Mouse (Mus musculus): ENCODE results near the gene Hdhd3. TPM values are rescaled to one million over a fixed set of nuclear protein-coding genes. Genes with fewer than 3 reads are reported as not detected.

Hdhd3 gene
- 14.7 and 14.8 TPM in 2 replicates for polyA plus RNA-seq (2015; fragmentation: Nextera tagmentation; extraction: Ambion mirVana)

GRCm38 (mm10) chr4:62503374-62503970, at the start of gene Hdhd3:
Gene Hdhd3, minus strand, starts transcription at chr4:62503467.
- H3K27ac ChIP-seq, result peak within 1 kb of the TSS; percentile 22; the same call in 1 of the 2 replicates
- no peaks in the 10 kb centered on the region for H3K27me3 ChIP-seq
- peak within 1 kb of the TSS; percentile 76 for H3K4me2 ChIP-seq (replicated peaks)
- WGBS, result 72% methylated on average over 3 of the region's 3 CpGs
- H3K9ac ChIP-seq, result peak within 1 kb of the TSS; percentile 83
- H3K36me3 ChIP-seq, result peaks cover 29% of the 10 kb centered on the region
- H3K9me3 ChIP-seq, result no peaks in the 10 kb centered on the region
- H3K4me1 ChIP-seq, result peaks cover 17% of the 10 kb centered on the region
- H3K4me3 ChIP-seq, result peak within 1 kb of the TSS; percentile 79
- ATAC-seq (ENCODE audit: low FRiP score, low read depth), result no peak

- H3K27ac ChIP-seq, result no peak overlapping the region
- H3K27me3 ChIP-seq, result 0 out of 2 replicates have a peak, but pooled peaks cover 3% of the 10 kb centered on the region
- H3K36me3 ChIP-seq, result no peaks in the 10 kb centered on the region
- H3K4me1 ChIP-seq, result 0 out of 2 replicates have a peak, but pooled peaks cover under 1% of the 10 kb centered on the region
- ATAC-seq (ENCODE audit: low FRiP score, low read depth), result no peak
- no peak overlapping the region for H3K4me2 ChIP-seq (replicated peaks)
- 88% methylated on average over 7 of the region's 7 CpGs for WGBS
- H3K9me3 ChIP-seq, result no peaks in the 10 kb centered on the region
- H3K9ac ChIP-seq, result no peak overlapping the region
- no peak overlapping the region for H3K4me3 ChIP-seq
These were observed 48.7 kb upstream of the Hdhd3 start for GRCm38 (mm10) chr4:62551966-62552365.

- Histone ChIP-seq H3K4me3 (no peak overlapping the region), H3K9ac (no peak overlapping the region), H3K27me3 (no peaks in the 10 kb centered on the region), H3K4me1 (no peaks in the 10 kb centered on the region), H3K9me3 (no peaks in the 10 kb centered on the region), H3K27ac (no peak overlapping the region), H3K36me3 (no peaks in the 10 kb centered on the region), H3K4me2 (replicated peaks) (no peak overlapping the region)
- ATAC-seq (ENCODE audit: low FRiP score, low read depth), result no peak
These were observed 41.5 kb upstream of the Hdhd3 start for GRCm38 (mm10) chr4:62544801-62545200.

DNA sequence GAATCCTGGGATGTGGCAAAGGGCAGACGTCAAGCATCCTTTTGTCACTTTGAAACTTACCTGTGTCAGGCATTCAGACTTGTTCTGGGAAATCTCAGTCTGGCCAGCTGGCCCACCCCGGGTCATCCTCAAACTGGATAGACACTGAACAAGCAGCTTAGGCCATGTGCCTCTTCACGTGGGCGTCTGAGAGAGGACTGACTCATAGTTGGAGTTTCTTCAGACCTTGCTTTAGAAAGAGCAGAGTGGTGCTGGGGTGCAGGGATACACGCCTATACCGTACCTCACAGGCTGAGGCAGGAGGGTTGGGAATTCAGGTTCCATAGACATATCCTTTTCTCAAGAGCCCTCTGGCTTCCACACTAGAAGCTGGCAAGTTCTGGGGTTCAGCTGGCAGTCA, 40.5 kb upstream of the Hdhd3 start:
- H3K27me3 ChIP-seq, result no peaks in the 10 kb centered on the region
- no peak for ATAC-seq (ENCODE audit: low FRiP score, low read depth)
- no peak overlapping the region for H3K9ac ChIP-seq
- no peak overlapping the region for H3K4me3 ChIP-seq
- H3K4me2 ChIP-seq (replicated peaks), result no peak overlapping the region
- H3K27ac ChIP-seq, result no peak overlapping the region
- H3K9me3 ChIP-seq, result no peaks in the 10 kb centered on the region
- H3K36me3 ChIP-seq, result no peaks in the 10 kb centered on the region
- WGBS, result 81% methylated on average over 6 of the region's 6 CpGs
- H3K4me1 ChIP-seq, result no peaks in the 10 kb centered on the region

DNA sequence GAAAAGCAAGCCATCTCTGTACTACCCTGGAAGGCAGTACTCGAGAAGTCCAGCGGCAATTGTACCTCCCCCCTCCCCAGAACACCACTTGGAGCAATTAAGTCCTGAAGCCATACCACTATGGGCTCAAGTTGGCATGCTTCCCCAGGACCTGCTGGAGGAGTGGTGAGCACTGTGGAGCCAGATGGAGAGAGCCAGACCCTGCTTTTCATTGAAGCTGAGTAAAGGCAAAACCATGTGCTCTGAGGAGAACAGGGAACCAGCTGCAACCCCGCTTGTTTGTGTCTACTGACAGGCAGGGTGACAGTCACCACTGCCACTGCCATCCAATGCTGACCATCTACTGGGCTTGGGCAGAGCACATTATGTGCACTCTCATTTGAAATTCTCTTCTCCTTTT, 38.5 kb upstream of the Hdhd3 start:
- H3K27ac ChIP-seq, result no peak overlapping the region
- no peak overlapping the region for H3K4me3 ChIP-seq
- WGBS, result 57% methylated on average over 3 of the region's 3 CpGs
- no peaks in the 10 kb centered on the region for H3K4me1 ChIP-seq
- no peak for ATAC-seq (ENCODE audit: low FRiP score, low read depth)
- no peaks in the 10 kb centered on the region for H3K36me3 ChIP-seq
- no peaks in the 10 kb centered on the region for H3K9me3 ChIP-seq
- H3K9ac ChIP-seq, result no peak overlapping the region
- H3K4me2 ChIP-seq (replicated peaks), result no peak overlapping the region
- no peaks in the 10 kb centered on the region for H3K27me3 ChIP-seq

DNA sequence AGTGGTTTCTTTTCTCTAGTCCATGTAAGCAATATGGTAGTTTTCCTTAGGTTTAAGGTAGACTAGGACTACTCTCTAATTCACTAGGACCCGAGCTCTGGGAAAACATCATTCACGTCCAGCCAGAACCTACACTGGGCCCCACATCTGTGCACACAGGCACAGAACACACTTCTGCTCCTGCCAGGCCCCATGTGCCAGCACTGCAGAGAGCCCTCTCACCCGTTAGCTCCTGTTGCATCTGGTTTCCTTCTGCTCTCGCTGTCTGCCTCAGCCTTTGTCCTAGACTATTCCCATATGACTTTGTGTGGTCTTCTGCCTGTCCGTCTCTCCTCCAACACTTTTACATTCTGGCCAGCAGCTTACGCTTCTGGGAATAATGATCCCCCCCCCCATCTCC, 30.5 kb upstream of the Hdhd3 start:
- H3K4me1 ChIP-seq, result peaks cover 10% of the 10 kb centered on the region
- H3K9me3 ChIP-seq, result no peaks in the 10 kb centered on the region
- H3K4me3 ChIP-seq, result no peak overlapping the region
- H3K27ac ChIP-seq, result no peak overlapping the region
- WGBS, result 50% methylated on average over 6 of the region's 6 CpGs
- no peaks in the 10 kb centered on the region for H3K27me3 ChIP-seq
- no peak overlapping the region for H3K4me2 ChIP-seq (replicated peaks)
- no peak for ATAC-seq (ENCODE audit: low FRiP score, low read depth)
- H3K9ac ChIP-seq, result no peak overlapping the region
- no peaks in the 10 kb centered on the region for H3K36me3 ChIP-seq

DNA sequence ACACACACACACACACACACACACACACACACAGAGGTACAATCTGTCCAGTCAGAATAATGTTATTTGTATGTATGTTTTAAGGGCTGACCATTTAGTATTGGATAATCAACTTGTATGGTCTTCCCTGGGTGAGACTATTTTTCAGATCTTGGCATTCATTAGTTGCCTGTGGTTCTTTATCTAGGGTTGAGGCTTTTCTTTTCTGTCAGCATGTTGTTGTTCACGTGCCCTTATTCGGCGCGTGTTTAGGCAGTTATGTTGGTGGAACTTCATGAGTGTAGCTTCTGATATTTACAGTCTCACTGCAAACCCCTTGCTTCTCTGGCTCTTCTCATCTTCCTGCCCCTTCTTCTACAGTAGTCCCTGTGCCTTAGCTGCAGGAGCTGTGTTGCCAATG, 24.4 kb upstream of the Hdhd3 start:
- Histone ChIP-seq H3K36me3 (peaks cover 11% of the 10 kb centered on the region; the same call in 1 of the 2 replicates), H3K27ac (no peak overlapping the region), H3K4me3 (no peak overlapping the region), H3K27me3 (no peaks in the 10 kb centered on the region), H3K4me2 (replicated peaks) (no peak overlapping the region), H3K4me1 (peaks cover 16% of the 10 kb centered on the region), H3K9me3 (no peaks in the 10 kb centered on the region), H3K9ac (no peak overlapping the region)
- ATAC-seq (ENCODE audit: low FRiP score, low read depth), result no peak
- 80% methylated on average over 4 of the region's 4 CpGs for WGBS

DNA sequence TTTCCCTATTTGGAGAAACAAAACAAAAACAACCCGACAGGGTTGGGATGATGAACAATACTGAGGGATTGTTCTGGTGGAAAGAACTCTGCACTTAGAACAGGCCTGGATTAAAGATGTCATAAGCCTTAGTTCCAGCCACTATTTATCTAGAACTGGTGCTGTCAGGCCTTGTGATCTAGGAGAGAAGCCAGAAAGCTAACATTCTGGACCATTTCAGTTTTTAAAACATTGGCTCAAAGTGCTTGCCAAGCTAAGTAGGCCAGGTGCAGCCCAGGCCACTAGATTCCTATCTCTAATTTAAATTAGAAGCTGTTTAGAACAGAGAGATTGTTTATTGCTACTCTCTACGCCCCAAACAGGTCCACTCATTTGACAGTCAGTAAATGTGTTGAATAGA, 23.0 kb upstream of the Hdhd3 start:
- Histone ChIP-seq H3K4me2 (replicated peaks) (no peak overlapping the region), H3K27ac (no peak overlapping the region), H3K27me3 (no peaks in the 10 kb centered on the region), H3K4me1 (peaks cover 16% of the 10 kb centered on the region), H3K9ac (no peak overlapping the region), H3K9me3 (no peaks in the 10 kb centered on the region), H3K36me3 (peaks cover 21% of the 10 kb centered on the region; the same call in 1 of the 2 replicates), H3K4me3 (no peak overlapping the region)
- no peak for ATAC-seq (ENCODE audit: low FRiP score, low read depth)
- 57% methylated on average over 2 of the region's 2 CpGs for WGBS

DNA sequence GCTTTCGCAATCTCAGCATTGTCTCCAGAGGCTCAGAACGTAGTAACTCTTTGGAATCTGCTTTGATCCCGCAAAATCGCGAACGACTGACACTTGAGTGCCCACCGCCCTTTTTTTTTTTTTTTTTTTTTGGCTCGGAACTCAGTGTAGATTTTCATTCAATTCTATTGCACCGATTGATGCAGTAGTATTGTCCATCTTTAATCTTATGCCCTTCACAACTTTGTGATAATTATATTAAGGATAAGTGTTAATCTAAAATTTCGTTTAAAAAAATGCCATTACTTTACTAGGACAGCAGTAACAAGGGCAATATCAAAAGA, 22.2 kb upstream of the Hdhd3 start:
- H3K36me3 ChIP-seq, result peaks cover 21% of the 10 kb centered on the region; the same call in 1 of the 2 replicates
- WGBS, result 1% methylated on average over 10 of the region's 10 CpGs
- H3K9me3 ChIP-seq, result no peaks in the 10 kb centered on the region
- H3K4me1 ChIP-seq, result peaks cover 12% of the 10 kb centered on the region
- no peak overlapping the region for H3K27ac ChIP-seq
- peak overlapping the region; percentile 92 for H3K4me2 ChIP-seq (replicated peaks)
- peak overlapping the region; percentile 87 for H3K4me3 ChIP-seq
- no peaks in the 10 kb centered on the region for H3K27me3 ChIP-seq
- no peak for ATAC-seq (ENCODE audit: low FRiP score, low read depth)
- H3K9ac ChIP-seq, result no peak overlapping the region; the same call in 1 of the 2 replicates

GRCm38 (mm10) chr4:62524651-62525488, 21.6 kb upstream of the Hdhd3 start, which contains the start of the genes Pole3 and 4933430I17Rik:
Gene Pole3, minus strand, starts transcription at chr4:62525068.
Gene 4933430I17Rik, plus strand, starts transcription at chr4:62525369.
- H3K4me1 ChIP-seq, result peaks cover 12% of the 10 kb centered on the region

DNA sequence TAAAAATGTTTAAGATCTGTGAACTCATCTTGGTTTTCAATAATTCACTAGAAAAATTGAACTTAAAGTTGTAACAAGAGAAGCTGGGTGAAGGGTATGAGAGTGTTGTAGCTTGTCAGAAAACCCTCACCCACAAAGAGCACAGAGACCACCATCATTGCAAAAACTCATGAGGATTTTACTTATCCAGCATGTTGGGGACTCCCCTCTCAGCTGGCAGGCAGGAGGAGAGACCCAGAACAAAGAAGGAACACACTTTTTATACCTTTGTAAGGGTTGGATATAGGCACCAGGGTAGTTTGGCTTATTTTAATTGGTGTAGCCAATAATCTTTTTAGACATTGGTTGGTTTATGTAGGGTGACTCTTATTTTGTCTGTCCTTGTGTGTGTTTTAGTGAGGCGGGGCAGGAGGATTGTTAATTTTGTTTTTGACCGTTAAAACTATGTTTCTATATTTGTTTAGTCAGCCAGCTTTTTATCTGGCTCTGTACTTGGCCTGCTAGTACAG, 17.7 kb upstream of the Hdhd3 start:
- H3K27ac ChIP-seq, result no peak overlapping the region
- no peak overlapping the region for H3K4me2 ChIP-seq (replicated peaks)
- no peak for ATAC-seq (ENCODE audit: low FRiP score, low read depth)
- H3K4me1 ChIP-seq, result peaks cover 45% of the 10 kb centered on the region
- no peaks in the 10 kb centered on the region for H3K27me3 ChIP-seq
- 91% methylated on average over 2 of the region's 2 CpGs for WGBS
- no peaks in the 10 kb centered on the region for H3K9me3 ChIP-seq
- H3K36me3 ChIP-seq, result peaks cover 21% of the 10 kb centered on the region; the same call in 1 of the 2 replicates
- H3K4me3 ChIP-seq, result no peak overlapping the region
- H3K9ac ChIP-seq, result no peak overlapping the region

More at GRCm38 (mm10) chr4:62524651-62525488, 21.6 kb upstream of the Hdhd3 start, which contains the start of the genes Pole3 and 4933430I17Rik:
- peak within 1 kb of the TSS; percentile 94 for H3K27ac ChIP-seq
- peak within 1 kb of the TSS; percentile 87 for H3K4me3 ChIP-seq
- ATAC-seq (ENCODE audit: low FRiP score, low read depth), result peak; percentile 98
- peak within 1 kb of the TSS; percentile 90 for H3K9ac ChIP-seq
- under 1% methylated on average over 59 of the region's 59 CpGs for WGBS
- no peaks in the 10 kb centered on the region for H3K9me3 ChIP-seq
- no peaks in the 10 kb centered on the region for H3K27me3 ChIP-seq
- H3K36me3 ChIP-seq, result peaks cover 21% of the 10 kb centered on the region; the same call in 1 of the 2 replicates
- H3K4me2 ChIP-seq (replicated peaks), result peak within 1 kb of the TSS; percentile 92

- Histone ChIP-seq H3K27me3 (no peaks in the 10 kb centered on the region), H3K9ac (peak within 1 kb of the TSS; percentile 85), H3K4me3 (peak within 1 kb of the TSS; percentile 70), H3K27ac (peak within 1 kb of the TSS; percentile 85), H3K36me3 (peaks cover 21% of the 10 kb centered on the region; the same call in 1 of the 2 replicates), H3K4me1 (peaks cover 45% of the 10 kb centered on the region), H3K9me3 (no peaks in the 10 kb centered on the region), H3K4me2 (replicated peaks) (peak within 1 kb of the TSS; percentile 81)
- WGBS, result 0% methylated on average over 31 of the region's 37 CpGs
- ATAC-seq (ENCODE audit: low FRiP score, low read depth), result peak; percentile 81
These were observed 16.6 kb upstream of the Hdhd3 start, which contains the start of gene Alad for GRCm38 (mm10) chr4:62519849-62520233. Gene Alad, minus strand, starts transcription at chr4:62519918.
